Mouse (Mus musculus) adrenal gland (tissue): ENCODE results near the gene Bak1.

Experiments
- intact Hi-C: fragments of 180-260 bp; cut with DNase I; formaldehyde crosslinking; loops from one replicate; pipeline ENCODE4 v1.15.1; 2025

The Bak1 gene

GRCm38 (mm10) chr17:26990521-26990920 lies 38.3 kb downstream of the Bak1 start:
- intact Hi-C loops = no loop called here

DNA sequence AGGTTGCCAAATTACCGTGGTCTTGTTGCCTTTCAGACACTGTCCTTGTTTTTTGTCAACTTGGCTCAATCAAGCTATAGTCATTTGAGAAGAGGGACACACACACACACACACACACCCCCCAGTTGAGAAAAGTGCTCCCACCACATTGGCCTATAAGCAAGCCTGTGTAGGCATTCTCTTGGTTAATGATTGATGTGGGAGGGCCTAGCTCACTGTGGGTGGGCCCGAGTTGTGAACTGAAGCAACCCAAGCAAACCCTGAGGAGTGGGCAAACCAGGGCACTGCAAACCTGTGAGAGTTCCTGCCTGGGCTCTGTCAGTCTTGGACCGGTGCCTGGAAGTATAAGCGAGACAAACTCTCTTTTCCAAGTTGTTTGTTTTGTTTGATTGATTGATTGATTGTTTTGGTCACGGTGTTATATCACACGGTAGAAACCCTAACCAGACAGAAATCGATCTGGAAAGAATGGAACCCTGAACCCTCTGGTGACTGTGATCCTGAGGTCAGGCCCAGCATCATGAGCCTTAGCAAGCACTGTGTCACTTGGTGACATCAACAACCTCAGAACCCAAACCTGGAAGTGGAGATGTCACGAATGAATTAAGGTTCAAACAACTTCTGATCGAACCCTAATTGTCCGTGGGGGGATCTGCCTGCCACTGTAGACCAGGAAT lies 43.2 kb downstream of the Bak1 start:
- intact Hi-C loops = no loop called here

DNA sequence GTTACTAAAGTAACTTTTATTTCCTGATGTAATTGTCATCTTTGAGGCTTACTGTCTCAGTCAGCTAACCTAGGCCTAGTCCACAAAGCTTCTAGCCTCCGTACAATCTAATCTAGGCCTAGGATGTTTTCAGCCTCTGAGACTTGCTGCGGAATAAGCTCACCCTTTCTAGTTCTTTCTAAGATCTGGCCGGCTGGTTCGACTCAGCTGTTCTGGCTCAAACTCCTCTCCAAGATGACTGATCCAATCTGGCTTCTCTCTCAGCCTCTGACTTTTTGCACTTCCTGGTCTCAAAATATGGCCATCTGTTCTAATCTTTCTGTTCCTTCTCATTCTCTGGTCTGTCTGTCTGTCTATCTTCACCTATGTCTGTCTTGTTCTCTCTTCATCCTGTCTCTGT lies 45.4 kb downstream of the Bak1 start:
- intact Hi-C loops = no loop called here

- intact Hi-C loops = no loop called here
Measured at GRCm38 (mm10) chr17:26981050-26981449, 47.8 kb downstream of the Bak1 start.

GRCm38 (mm10) chr17:26979426-26979825 lies 49.4 kb downstream of the Bak1 start:
- intact Hi-C loops = loop anchor here (10.0 kb wide), 1 partner anchor 65 kb away; the partner anchor contains the start of gene Kifc5b

DNA sequence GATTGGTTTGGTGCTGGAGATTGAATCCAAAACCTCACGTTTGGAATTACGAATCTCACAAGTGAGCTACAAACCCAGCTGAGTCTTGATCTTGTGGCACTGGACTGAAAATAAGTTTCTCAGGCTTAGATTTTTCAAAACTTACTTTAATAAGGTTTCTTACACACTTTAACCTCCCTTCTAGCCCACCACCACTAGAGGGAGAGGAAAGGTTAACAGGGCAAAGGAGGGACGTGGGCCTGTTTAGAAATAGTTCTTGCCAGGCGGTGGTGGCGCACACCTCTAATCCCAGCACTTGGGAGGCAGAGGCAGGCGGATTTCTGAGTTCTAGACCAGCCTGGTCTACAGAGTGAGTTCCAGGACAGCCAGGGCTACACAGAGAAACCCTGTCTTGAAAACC lies 51.5 kb downstream of the Bak1 start:
- intact Hi-C loops = loop anchor here (10.0 kb wide), 1 partner anchor 63 kb away; the partner anchor contains the start of gene Kifc5b

- intact Hi-C loops = loop anchor here (10.0 kb wide), 1 partner anchor 61 kb away; the partner anchor contains the start of gene Kifc5b
Measured at GRCm38 (mm10) chr17:26975415-26975814, 53.4 kb downstream of the Bak1 start.

DNA sequence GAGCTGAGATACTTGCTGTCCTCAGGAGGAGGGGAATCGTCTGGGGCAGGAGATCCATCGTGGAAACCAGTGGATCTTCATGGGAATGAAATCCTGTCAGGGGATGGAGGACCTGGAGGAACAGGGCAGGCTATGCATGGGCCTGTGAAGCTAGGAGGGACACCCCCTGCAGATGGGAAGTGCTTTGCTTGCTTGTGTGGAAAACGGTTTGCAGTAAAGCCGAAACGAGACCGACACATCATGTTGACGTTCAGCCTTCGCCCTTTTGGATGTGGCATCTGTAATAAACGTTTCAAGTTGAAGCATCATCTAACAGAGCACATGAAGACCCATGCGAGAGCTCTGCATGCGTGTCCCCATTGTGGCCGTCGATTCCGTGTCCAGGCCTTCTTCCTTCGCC lies 54.3 kb downstream of the Bak1 start:
- intact Hi-C loops = loop anchor here (10.0 kb wide), 1 partner anchor 60 kb away; the partner anchor contains the start of gene Kifc5b

- intact Hi-C loops = loop anchor here (10.0 kb wide), 1 partner anchor 58 kb away; the partner anchor contains the start of gene Kifc5b
Measured at GRCm38 (mm10) chr17:26972703-26973574, 55.9 kb downstream of the Bak1 start, which contains the start of gene Zbtb9. Gene Zbtb9 (plus strand): TSS chr17:26973167.

DNA sequence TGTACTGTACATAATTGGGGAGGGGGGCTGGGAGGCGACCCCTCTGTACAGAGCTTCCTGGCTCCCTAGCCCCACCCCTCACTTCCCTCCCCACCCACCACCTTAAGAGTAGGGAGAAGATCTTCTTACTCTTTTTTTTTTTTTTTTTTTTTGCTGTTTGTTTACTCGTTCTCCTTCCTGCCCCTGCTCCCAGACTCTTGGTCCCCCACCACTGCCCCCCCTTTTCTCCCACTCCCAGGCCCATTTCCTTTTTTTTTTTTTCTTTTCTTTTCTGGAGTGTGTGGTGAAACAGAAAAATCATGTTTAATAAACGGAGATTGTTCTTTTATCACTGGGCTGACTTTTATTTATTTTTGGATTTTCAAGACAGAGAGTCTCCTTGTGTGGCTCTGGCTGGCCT lies 56.7 kb downstream of the Bak1 start:
- intact Hi-C loops = loop anchor here (10.0 kb wide), 1 partner anchor 57 kb away; the partner anchor contains the start of gene Kifc5b

- intact Hi-C loops = loop anchor here (10.0 kb wide), 1 partner anchor 57 kb away; the partner anchor contains the start of gene Kifc5b
Measured at GRCm38 (mm10) chr17:26971247-26971905, 57.4 kb downstream of the Bak1 start.

GRCm38 (mm10) chr17:26970221-26970620 lies 58.6 kb downstream of the Bak1 start:
- intact Hi-C loops = loop anchor here (10.0 kb wide), 1 partner anchor 55 kb away; the partner anchor contains the start of gene Kifc5b
